Mouse (Mus musculus) cerebellum, adult 18-20 months (tissue): ENCODE measurements at regions not wholly inside any gene's neighbourhood (a gene's known extent, or its start where the extent isn't known, plus 50 kb on each side); places are given as distances from the start of the nearest gene placed in this dataset.

Source experiments
- DNase-seq, 2 experiments: peaks; one replicate each; pipeline ENCODE4 v3.0.0; 2021

GRCm38 (mm10) chr16:30652692-30653091 lies 53.2 kb downstream of the Fam43a start:
- no peak for DNase-seq

GRCm38 (mm10) chr16:30653806-30654205 lies 54.3 kb downstream of the Fam43a start:
- peak; percentile 61 to 63 for DNase-seq

- no peak for DNase-seq
Measured at GRCm38 (mm10) chr16:30654226-30654625, 54.7 kb downstream of the Fam43a start.

GRCm38 (mm10) chr16:30655798-30656221 lies 56.3 kb downstream of the Fam43a start:
- no peak for DNase-seq

GRCm38 (mm10) chr16:30656881-30657280 lies 57.4 kb downstream of the Fam43a start:
- no peak for DNase-seq

GRCm38 (mm10) chr16:30658921-30659320 lies 59.4 kb downstream of the Fam43a start:
- no peak for DNase-seq

GRCm38 (mm10) chr16:30661086-30661977 lies 61.8 kb downstream of the Fam43a start:
- peak in 1 of 2 experiments; percentile 5 for DNase-seq

- DNase-seq: no peak
Measured at GRCm38 (mm10) chr16:30663055-30663454, 63.5 kb downstream of the Fam43a start.

GRCm38 (mm10) chr16:30663971-30664370 lies 64.4 kb downstream of the Fam43a start:
- no peak for DNase-seq

- DNase-seq: no peak
Measured at GRCm38 (mm10) chr16:30664433-30664832, 64.9 kb downstream of the Fam43a start.

- DNase-seq: no peak
Measured at GRCm38 (mm10) chr16:30665881-30666280, 66.4 kb downstream of the Fam43a start.

GRCm38 (mm10) chr16:30669883-30670282 lies 70.4 kb downstream of the Fam43a start:
- DNase-seq: no peak

- DNase-seq: no peak
Measured at GRCm38 (mm10) chr16:30671584-30671983, 72.1 kb downstream of the Fam43a start.

GRCm38 (mm10) chr16:30672776-30673550 lies 73.4 kb downstream of the Fam43a start:
- DNase-seq: no peak

GRCm38 (mm10) chr16:30673662-30674061 lies 74.1 kb downstream of the Fam43a start:
- no peak for DNase-seq

GRCm38 (mm10) chr16:30675829-30676228 lies 76.3 kb downstream of the Fam43a start:
- no peak for DNase-seq

- DNase-seq: no peak
Measured at GRCm38 (mm10) chr16:30677016-30677415, 77.5 kb downstream of the Fam43a start.

- no peak for DNase-seq
Measured at GRCm38 (mm10) chr16:30677896-30678707, 78.6 kb downstream of the Fam43a start.

GRCm38 (mm10) chr16:30678708-30679492 lies 79.4 kb downstream of the Fam43a start:
- no peak for DNase-seq

- no peak for DNase-seq
Measured at GRCm38 (mm10) chr16:30679493-30679811, 79.9 kb downstream of the Fam43a start.

GRCm38 (mm10) chr16:30681421-30681820 lies 81.9 kb downstream of the Fam43a start:
- no peak for DNase-seq

GRCm38 (mm10) chr16:30683986-30684385 lies 84.5 kb downstream of the Fam43a start:
- DNase-seq: no peak
